Mouse (Mus musculus) stomach, postnatal 0 days (tissue): ENCODE measurements at regions not wholly inside any gene's neighbourhood (a gene's known extent, or its start where the extent isn't known, plus 50 kb on each side); places are given as distances from the start of the nearest gene placed in this dataset.

Experiments
- ATAC-seq: fragments of 200-750 bp; cut with Nextera tagmentation; 2 replicates; pipeline ENCODE4 v1.8.0; 2017; ENCODE audit not compliant: low FRiP score, low TSS enrichment
- DNase-seq: peaks from one replicate; pipeline ENCODE4 v3.0.0-alpha.2; 2016; ENCODE audit warnings: low spot score
- H3K27ac ChIP-seq: fragments of 300-500 bp; sonication (generic); replicated peaks from 2 replicates; pipeline ENCODE4 v1.5.1; 2014; ENCODE audit warnings: mild to moderate bottlenecking, control low read depth
- H3K27me3 ChIP-seq: fragments of 300-500 bp; sonication (generic); 2 replicates; pipeline ENCODE4 v1.6.1; 2014; ENCODE audit warnings: low read length; ENCODE audit not compliant: control insufficient read depth, insufficient read depth
- H3K36me3 ChIP-seq: fragments of 300-500 bp; sonication (generic); 2 replicates; pipeline ENCODE4 v1.6.1; 2014; ENCODE audit warnings: low read length, mixed read lengths; ENCODE audit not compliant: control insufficient read depth, insufficient read depth
- H3K4me1 ChIP-seq: fragments of 300-500 bp; sonication (generic); replicated peaks from 2 replicates; pipeline ENCODE4 v1.6.1; 2014; ENCODE audit warnings: antibody characterized with exemption; ENCODE audit not compliant: control insufficient read depth, insufficient read depth
- H3K4me2 ChIP-seq: fragments of 300-500 bp; sonication (generic); replicated peaks from 2 replicates; pipeline ENCODE4 v1.6.1; 2014; ENCODE audit warnings: low read depth, mild to moderate bottlenecking, control low read depth, moderate library complexity
- H3K4me3 ChIP-seq: fragments of 300-500 bp; sonication (generic); 2 replicates; pipeline ENCODE4 v1.5.1; 2014; ENCODE audit warnings: low read depth, low read length, control low read depth
- H3K9ac ChIP-seq: fragments of 300-500 bp; sonication (generic); 2 replicates; pipeline ENCODE4 v1.6.1; 2014; ENCODE audit warnings: mild to moderate bottlenecking, low read length, control low read depth, mixed read lengths
- H3K9me3 ChIP-seq: fragments of 300-500 bp; sonication (generic); 2 replicates; pipeline ENCODE4 v1.6.1; 2016; ENCODE audit warnings: low read length; ENCODE audit not compliant: control insufficient read depth
- CTCF ChIP-seq: IDR thresholded peaks from 2 replicates; pipeline ENCODE4 v1.5.1; 2016; ENCODE audit warnings: antibody characterized with exemption, low read depth, mild to moderate bottlenecking, moderate library complexity
- EP300 ChIP-seq: optimal IDR thresholded peaks from 2 replicates; pipeline ENCODE3; 2016; ENCODE audit warnings: antibody characterized with exemption
- WGBS: fragments of 180-500 bp; shearing (Covaris S2); extraction: QIAGEN DNeasy Blood & Tissue Kit; methylation state at CpG from one replicate; pipeline ENCODE4 v1.1.7; 2014; 5-methylcytosine and 5-hydroxymethylcytosine counted together

DNA sequence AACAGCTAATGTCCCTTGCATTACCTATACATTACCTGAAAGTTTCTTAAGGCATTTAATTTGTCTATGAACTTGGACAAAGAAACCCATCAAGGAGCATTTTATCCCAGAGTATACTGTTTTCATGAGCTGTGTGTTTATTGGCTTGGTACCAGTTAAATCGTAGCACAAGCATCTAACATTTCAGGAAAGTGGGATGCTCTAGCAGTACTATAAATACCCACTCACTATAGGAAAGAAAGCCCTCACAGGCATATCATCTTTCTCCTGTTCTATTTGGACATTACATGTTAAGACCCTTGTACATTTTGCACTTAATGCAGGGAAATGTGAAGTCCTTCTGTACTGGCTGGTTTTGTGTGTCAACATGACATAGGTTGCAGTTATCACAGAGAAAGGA, 163.9 kb downstream of the Ptprc start:
- no peaks in the 10 kb centered on the region for H3K4me1 ChIP-seq
- DNase-seq = no peak

DNA sequence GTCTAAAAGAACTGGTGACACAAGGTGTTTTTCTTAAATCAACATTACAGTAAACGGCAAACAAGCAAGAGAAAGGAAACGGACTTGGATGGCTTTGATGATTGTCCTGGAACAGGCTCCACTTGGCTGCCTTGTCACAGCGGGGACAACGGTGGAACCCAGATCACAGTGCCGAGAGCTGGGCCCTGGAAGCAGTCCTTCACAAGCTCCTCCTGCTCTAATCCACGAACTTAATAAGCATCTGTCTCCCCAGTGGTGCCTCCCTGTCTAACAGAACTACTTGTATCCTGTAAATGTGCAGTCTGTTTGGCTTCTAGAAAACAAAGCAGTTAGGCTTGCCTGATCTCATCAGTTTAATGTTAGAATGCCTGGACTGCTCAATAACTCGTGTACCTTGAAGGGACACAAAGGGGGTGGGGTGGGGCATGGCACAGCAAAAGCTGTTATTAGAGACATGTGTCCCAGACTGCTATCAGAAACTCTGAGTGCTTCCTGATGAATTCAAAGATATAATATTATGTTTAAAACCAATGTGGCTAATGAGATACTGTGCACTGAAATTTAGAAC, 164.5 kb downstream of the Ptprc start:
- Histone ChIP-seq H3K4me3 (no peak overlapping the region), H3K27me3 (no peaks in the 10 kb centered on the region), H3K4me1 (no peaks in the 10 kb centered on the region), H3K9ac (no peak overlapping the region), H3K4me2 (no peak overlapping the region), H3K27ac (no peak overlapping the region), H3K9me3 (no peaks in the 10 kb centered on the region), H3K36me3 (no peaks in the 10 kb centered on the region)
- no peak for DNase-seq
- WGBS = 44% methylated on average over 7 of the region's 7 CpGs
- TF ChIP-seq EP300 (no peak), CTCF (no peak)
- ATAC-seq = no peak

More for the DNA sequence above, 163.9 kb downstream of the Ptprc start:
- no peaks in the 10 kb centered on the region for H3K9me3 ChIP-seq
- H3K36me3 ChIP-seq = no peaks in the 10 kb centered on the region
- no peak overlapping the region for H3K4me3 ChIP-seq
- no peak for TF ChIP-seq CTCF
- no peak for TF ChIP-seq EP300
- no peak for ATAC-seq
- no peak overlapping the region for H3K27ac ChIP-seq
- H3K9ac ChIP-seq = no peak overlapping the region
- no peak overlapping the region for H3K4me2 ChIP-seq
- 50% methylated on average over 1 of the region's 1 CpGs for WGBS
- H3K27me3 ChIP-seq = no peaks in the 10 kb centered on the region

DNA sequence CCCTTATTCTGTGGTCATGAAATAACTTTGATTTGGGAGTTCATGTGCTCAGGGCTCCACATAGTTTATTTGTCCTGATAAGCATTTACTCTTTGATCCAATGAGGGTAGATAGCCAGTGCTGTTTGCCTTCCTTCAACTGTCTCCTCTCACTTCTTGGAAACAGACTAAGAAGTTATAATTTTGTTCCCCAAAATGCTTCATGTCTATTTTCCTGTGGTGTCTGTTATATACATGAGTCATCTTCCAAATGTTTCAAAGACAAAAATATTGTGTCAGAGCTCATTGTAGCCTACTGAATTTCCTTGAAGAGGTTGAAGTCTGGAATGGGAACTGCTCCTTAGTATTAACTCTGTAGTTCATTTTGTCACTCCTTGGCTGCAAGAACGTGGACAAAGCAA, 168.7 kb downstream of the Ptprc start:
- H3K36me3 ChIP-seq = no peaks in the 10 kb centered on the region
- no peaks in the 10 kb centered on the region for H3K27me3 ChIP-seq

DNA sequence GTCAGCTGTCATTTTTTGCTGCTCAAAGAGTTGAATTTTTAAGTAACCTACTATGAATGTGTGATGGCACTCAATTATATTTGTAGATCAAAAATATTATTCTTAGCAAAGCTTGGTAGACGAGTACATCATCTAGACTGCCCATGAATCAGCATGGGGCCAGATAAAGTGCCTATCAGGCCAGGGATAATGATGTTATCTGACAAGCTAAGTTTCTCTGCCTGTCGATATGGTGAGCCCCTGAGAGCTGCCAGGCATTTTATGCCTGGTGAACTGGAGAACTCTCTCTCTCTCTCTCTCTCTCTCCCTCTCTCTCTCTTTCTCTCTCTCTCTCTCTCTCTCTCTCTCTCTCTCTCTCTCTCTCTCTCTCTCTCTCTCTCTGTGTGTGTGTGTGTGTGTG, 171.2 kb downstream of the Ptprc start:
- no peak overlapping the region for H3K9ac ChIP-seq
- H3K4me1 ChIP-seq = no peaks in the 10 kb centered on the region
- TF ChIP-seq EP300 (no peak), CTCF (no peak)
- WGBS = 71% methylated on average over 2 of the region's 2 CpGs
- H3K4me3 ChIP-seq = no peak overlapping the region
- H3K4me2 ChIP-seq = no peak overlapping the region
- H3K27me3 ChIP-seq = no peaks in the 10 kb centered on the region
- ATAC-seq (no peak), DNase-seq (no peak)
- no peak overlapping the region for H3K27ac ChIP-seq
- H3K9me3 ChIP-seq = no peaks in the 10 kb centered on the region
- H3K36me3 ChIP-seq = no peaks in the 10 kb centered on the region

More for the DNA sequence above, 168.7 kb downstream of the Ptprc start:
- no peak for ATAC-seq
- Histone ChIP-seq H3K9me3 (no peaks in the 10 kb centered on the region), H3K4me2 (no peak overlapping the region), H3K4me3 (no peak overlapping the region), H3K9ac (no peak overlapping the region), H3K4me1 (no peaks in the 10 kb centered on the region), H3K27ac (no peak overlapping the region)
- no peak for TF ChIP-seq CTCF
- TF ChIP-seq EP300 = no peak
- DNase-seq = no peak
- whole genome bisulfite sequencing = 35% methylated on average over 1 of the region's 1 CpGs

DNA sequence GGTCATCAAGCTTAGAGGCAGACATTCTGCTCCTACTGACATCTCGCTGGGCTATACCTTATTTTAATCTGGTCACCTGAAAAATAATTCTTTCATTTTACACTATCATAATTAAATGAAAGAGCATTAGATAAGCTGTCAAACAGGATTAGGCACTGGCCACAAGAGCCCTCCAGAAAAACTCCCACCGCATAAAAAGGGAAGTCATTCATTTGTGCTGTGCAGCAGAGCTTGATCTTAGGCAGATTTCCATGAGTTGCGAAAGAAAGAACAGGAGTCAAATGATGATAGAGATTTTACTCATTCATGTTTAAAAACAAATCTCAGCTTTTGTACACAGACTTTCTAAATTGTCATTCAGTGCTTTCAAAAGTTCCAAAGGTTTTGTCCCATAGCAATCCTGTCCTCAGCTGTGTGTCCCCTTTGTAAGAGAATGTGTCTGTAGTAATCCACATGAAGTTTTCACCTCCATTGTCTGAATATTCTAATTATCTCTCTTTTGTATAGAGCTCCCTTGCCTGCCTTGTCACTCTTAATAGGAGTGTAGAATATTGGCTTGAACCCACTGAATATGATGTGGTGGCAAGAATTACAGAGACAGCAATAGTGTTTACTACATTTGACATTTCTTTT, 176.1 kb downstream of the Ptprc start:
- Histone ChIP-seq H3K36me3 (no peaks in the 10 kb centered on the region), H3K4me2 (no peak overlapping the region), H3K4me3 (no peak overlapping the region), H3K9me3 (no peaks in the 10 kb centered on the region), H3K27me3 (no peaks in the 10 kb centered on the region), H3K9ac (no peak overlapping the region), H3K27ac (no peak overlapping the region), H3K4me1 (no peaks in the 10 kb centered on the region)
- WGBS = 77% methylated on average over 3 of the region's 3 CpGs
- no peak for ATAC-seq
- TF ChIP-seq EP300 = no peak
- TF ChIP-seq CTCF = no peak
- no peak for DNase-seq

DNA sequence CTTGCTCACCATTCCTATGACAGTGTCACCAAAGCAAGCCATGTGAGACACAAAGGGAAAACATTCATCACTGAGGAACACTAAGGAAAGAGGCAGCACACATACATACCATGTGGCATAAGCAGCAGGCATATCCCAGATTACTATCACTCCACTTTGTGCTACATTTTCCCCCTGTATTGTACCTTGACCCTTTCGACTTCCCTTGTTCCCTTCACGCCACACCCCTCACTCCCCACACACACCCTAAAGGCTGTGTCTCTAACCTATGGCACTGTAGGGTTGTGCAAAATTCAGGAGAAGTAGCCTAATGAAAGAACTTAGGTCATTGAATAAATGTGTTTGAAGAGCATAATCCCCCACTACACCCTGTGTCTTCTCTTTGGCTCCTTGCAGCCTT, 179.5 kb downstream of the Ptprc start:
- no peak overlapping the region for H3K4me2 ChIP-seq
- no peaks in the 10 kb centered on the region for H3K36me3 ChIP-seq
- ATAC-seq (no peak), DNase-seq (no peak)
- WGBS = 83% methylated on average over 2 of the region's 2 CpGs
- no peaks in the 10 kb centered on the region for H3K4me1 ChIP-seq
- TF ChIP-seq CTCF (no peak), EP300 (no peak)
- H3K9ac ChIP-seq = no peak overlapping the region
- no peaks in the 10 kb centered on the region for H3K9me3 ChIP-seq
- H3K27ac ChIP-seq = no peak overlapping the region
- H3K4me3 ChIP-seq = no peak overlapping the region
- H3K27me3 ChIP-seq = no peaks in the 10 kb centered on the region
